Mouse (Mus musculus) spleen, adult 12 weeks (tissue): ENCODE data around the gene Gm10665.
"Not testable (repeated sequence)": the region's sequence is repeated elsewhere in the genome, so short reads cannot be mapped to it uniquely, and the experiment has no call there.

Experiments
- DNase-seq: peaks from one replicate; pipeline ENCODE4 v3.0.0; 2022; ENCODE audit warnings: low spot score

The Gm10665 gene

GRCm38 (mm10) chr7:22463975-22464374 lies at the start of gene Gm10665:
Gm10665 (minus strand) TSS chr7:22464075.
- DNase-seq = not testable (repeated sequence)

- not testable (repeated sequence) for DNase-seq
These were observed 35.7 kb upstream of the Gm10665 start, which contains the start of gene Vmn1r151 for GRCm38 (mm10) chr7:22499578-22499977. Vmn1r151 (minus strand) TSS chr7:22499678.

GRCm38 (mm10) chr7:22438129-22438528 lies 25.7 kb downstream of the Gm10665 start, which contains the start of gene Vmn1r149:
Vmn1r149 (minus strand) TSS chr7:22438229.
- DNase-seq = not testable (repeated sequence)

GRCm38 (mm10) chr7:22413283-22413682 lies 50.6 kb downstream of the Gm10665 start, which contains the start of gene Vmn1r148:
Vmn1r148 (plus strand) TSS chr7:22413583.
- not testable (repeated sequence) for DNase-seq
